Mouse (Mus musculus) heart, embryonic 13.5 days (tissue): ENCODE data around the gene Perp. TPM values are rescaled to one million over a fixed set of nuclear protein-coding genes. Genes with fewer than 3 reads are reported as not detected.

Experiments used
- ATAC-seq: fragments of 200-750 bp; cut with Nextera tagmentation; 2 replicates; pipeline ENCODE4 v1.8.0; 2017; ENCODE audit warnings: moderate TSS enrichment; ENCODE audit not compliant: insufficient number of reproducible peaks, low FRiP score, low TSS enrichment; ENCODE audit errors: extremely low read depth
- H3K27ac ChIP-seq: fragments of 300-500 bp; sonication (generic); replicated peaks from 2 replicates; pipeline ENCODE4 v1.5.1; 2015; ENCODE audit warnings: moderate library complexity, mild to moderate bottlenecking, inconsistent platforms
- H3K27me3 ChIP-seq: fragments of 300-500 bp; sonication (generic); replicated peaks from 2 replicates; pipeline ENCODE4 v1.6.1; 2015; ENCODE audit warnings: mild to moderate bottlenecking, inconsistent platforms
- H3K36me3 ChIP-seq: fragments of 300-500 bp; sonication (generic); 2 replicates; pipeline ENCODE4 v1.6.1; 2015; ENCODE audit warnings: mild to moderate bottlenecking, inconsistent platforms
- H3K4me1 ChIP-seq: fragments of 300-500 bp; sonication (generic); 2 replicates; pipeline ENCODE4 v1.6.1; 2015; ENCODE audit warnings: inconsistent platforms
- H3K4me2 ChIP-seq: fragments of 300-500 bp; sonication (generic); 2 replicates; pipeline ENCODE4 v1.6.1; 2015; ENCODE audit warnings: inconsistent platforms, mild to moderate bottlenecking, moderate library complexity
- H3K4me3 ChIP-seq: fragments of 300-500 bp; sonication (generic); 2 replicates; pipeline ENCODE4 v1.5.1; 2015; ENCODE audit warnings: moderate library complexity, mild to moderate bottlenecking, inconsistent platforms
- H3K9ac ChIP-seq: fragments of 300-500 bp; sonication (generic); 2 replicates; pipeline ENCODE4 v1.6.1; 2015; ENCODE audit warnings: inconsistent platforms, mild to moderate bottlenecking, moderate library complexity
- H3K9me3 ChIP-seq: fragments of 300-500 bp; sonication (generic); 2 replicates; pipeline ENCODE4 v1.6.1; 2016; ENCODE audit warnings: inconsistent platforms
- WGBS: fragments of 180-500 bp; shearing (Covaris S2); methylation state at CpG from one replicate; pipeline ENCODE4 v1.1.7; 2015; ENCODE audit warnings: mixed read lengths; 5-methylcytosine and 5-hydroxymethylcytosine counted together
- polyA plus RNA-seq: library from polyadenylated mRNA; unstranded; fragments of >200 nt; fragmentation: Nextera tagmentation; extraction: Ambion mirVana; gene quantifications from 2 replicates; pipeline ENCODE4 v1.2.1, GENCODE M21; 2015

Gene Perp
- polyA plus RNA-seq, 1 experiment from 2014 or later: 97.1 TPM

DNA sequence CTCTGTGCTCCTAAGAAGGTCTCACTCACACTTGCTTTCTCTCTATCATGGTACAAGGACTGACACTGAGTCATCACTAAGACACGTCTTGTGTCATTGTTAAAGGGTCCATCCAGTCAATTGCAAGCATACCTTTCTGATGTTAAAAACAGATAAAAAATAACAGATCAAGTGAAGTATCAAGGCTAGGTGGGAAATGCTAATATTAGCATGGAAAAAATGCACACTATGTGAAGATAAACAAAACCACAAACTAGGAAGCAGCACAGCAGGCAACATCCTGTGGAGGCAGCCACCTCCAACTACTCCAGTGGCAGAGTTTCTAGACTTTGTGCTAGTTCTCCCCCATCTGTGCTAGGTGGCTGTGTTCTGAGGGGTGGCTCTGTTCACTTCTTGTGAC is 47.3 kb downstream of the Perp start:
- H3K36me3 ChIP-seq: no peaks in the 10 kb centered on the region
- no peak for ATAC-seq
- no peak overlapping the region for H3K4me3 ChIP-seq
- no peak overlapping the region for H3K4me2 ChIP-seq
- H3K9me3 ChIP-seq: no peaks in the 10 kb centered on the region
- 55% methylated on average over 1 of the region's 1 CpGs for WGBS
- no peak overlapping the region for H3K9ac ChIP-seq
- H3K27ac ChIP-seq: no peak overlapping the region
- H3K4me1 ChIP-seq: peaks cover 12% of the 10 kb centered on the region
- no peaks in the 10 kb centered on the region for H3K27me3 ChIP-seq

DNA sequence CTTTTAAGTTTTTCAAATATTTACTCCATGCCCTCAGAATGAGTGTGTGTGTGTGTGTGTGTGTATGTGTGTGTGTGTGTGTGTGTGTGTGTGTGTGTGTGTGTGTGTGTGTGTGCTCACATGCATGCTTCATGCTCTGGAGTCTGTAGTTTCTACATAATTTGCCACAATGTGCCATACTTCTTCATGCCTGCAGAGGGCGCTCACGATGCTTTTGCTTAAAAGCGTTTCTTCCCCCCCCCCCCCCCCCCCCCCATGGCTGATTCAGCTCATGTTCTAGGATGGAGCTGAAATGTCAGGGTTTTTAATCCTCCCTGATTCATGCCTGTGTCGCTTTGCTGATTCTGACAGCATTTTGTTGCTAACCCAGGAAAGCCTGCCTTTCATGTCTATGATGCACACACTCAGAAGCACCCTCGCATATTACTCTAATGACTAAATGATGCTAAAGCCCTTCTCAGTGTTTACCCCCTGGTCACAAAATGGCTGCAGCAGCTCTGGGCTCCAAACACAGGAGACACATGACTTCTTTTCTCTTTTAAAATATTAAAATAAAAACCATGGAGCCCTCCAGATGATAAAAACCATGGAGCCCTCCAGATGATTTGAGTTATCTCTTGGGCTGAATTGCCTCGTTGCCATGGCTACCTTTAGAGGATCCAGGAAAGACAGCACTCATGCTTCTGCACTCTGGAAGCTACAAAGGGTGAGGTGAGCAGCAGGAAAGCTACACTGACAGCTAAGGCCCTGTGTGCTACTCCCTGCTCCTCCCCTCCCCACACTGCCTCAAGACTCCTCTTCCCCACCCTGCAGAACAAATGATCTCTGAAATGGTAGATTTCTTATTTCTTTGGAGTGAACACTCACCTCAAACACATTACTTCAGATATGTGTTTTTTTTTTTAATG is 49.7 kb downstream of the Perp start:
- Histone ChIP-seq H3K4me2 (no peak overlapping the region), H3K9me3 (no peaks in the 10 kb centered on the region), H3K27me3 (0 out of 2 replicates have a peak, but pooled peaks cover 5% of the 10 kb centered on the region), H3K36me3 (no peaks in the 10 kb centered on the region), H3K4me3 (no peak overlapping the region), H3K9ac (no peak overlapping the region), H3K27ac (no peak overlapping the region), H3K4me1 (0 out of 2 replicates have a peak, but pooled peaks cover 4% of the 10 kb centered on the region)
- 54% methylated on average over 5 of the region's 6 CpGs for WGBS
- no peak for ATAC-seq

DNA sequence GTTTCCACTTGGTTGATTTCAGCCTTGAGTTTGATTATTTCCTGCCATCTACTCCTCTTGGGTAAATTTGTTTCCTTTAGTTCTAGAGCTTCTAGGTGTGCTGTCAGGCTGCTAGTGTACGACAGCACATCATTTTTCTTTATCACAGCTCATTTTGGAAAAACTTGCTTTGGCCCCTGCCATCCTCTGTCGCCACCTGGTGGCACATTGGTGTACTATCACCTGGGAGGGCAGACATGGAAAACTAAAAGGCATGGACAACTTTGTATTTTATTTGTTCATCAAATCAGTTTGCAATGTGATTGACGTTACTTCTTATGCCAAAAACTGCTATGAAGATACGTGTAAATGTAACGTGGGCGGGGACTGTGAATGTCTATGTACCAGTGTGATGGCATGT is 59.3 kb downstream of the Perp start:
- no peak overlapping the region for H3K27ac ChIP-seq
- H3K4me3 ChIP-seq: no peak overlapping the region
- no peaks in the 10 kb centered on the region for H3K9me3 ChIP-seq
- no peak overlapping the region for H3K9ac ChIP-seq
- no peaks in the 10 kb centered on the region for H3K36me3 ChIP-seq
- WGBS: 13% methylated on average over 6 of the region's 6 CpGs
- H3K4me1 ChIP-seq: peaks cover 4% of the 10 kb centered on the region; the same call in 1 of the 2 replicates
- no peak overlapping the region for H3K4me2 ChIP-seq
- H3K27me3 ChIP-seq: no peaks in the 10 kb centered on the region
- ATAC-seq: no peak

Other genes starting within 250 kb of the Perp start
- 0.36 and 0.41 TPM in 2 replicates for gene Arfgef3, start 101.1 kb upstream of the Perp start, polyA plus RNA-seq
- not detected in 2 replicates for gene Gm4922, start 58.2 kb upstream of the Perp start, polyA plus RNA-seq
- gene Tnfaip3, start 170.6 kb downstream of the Perp start, polyA plus RNA-seq: 2.5 and 2.9 TPM in 2 replicates